In genomic region chr9:110997245-110997644, GRCm38 (mm10) we compare ENCODE assay signal across 9 mouse cellular contexts. TPM values are rescaled to one million over a fixed set of nuclear protein-coding genes. Genes with fewer than 3 reads are reported as not detected.
A peak's percentile ranks its signal among the peaks of the same experiment; 100 is the strongest.
DNase-seq lines count a peak whose midpoint lies in the region; ATAC-seq and TF ChIP-seq lines count a peak whose summit lies in the region.
"Had no signal": no experiment of that assay in that cellular context is flagged by ENCODE, and none has a peak within 500 bp of the region (broad histone marks: within the 10 kb centered on the region; RNA-seq: fewer than 3 reads in every experiment).

No protein-coding gene starts in this region.

- no peaks in the 10 kb centered on the region for H3K79me2 ChIP-seq in C2C12 (ENCODE audit: control insufficient read depth, insufficient read depth)

- no peaks in the 10 kb centered on the region for H3K36me3 ChIP-seq in C2C12 (ENCODE audit: control insufficient read depth, insufficient read depth)
- no peaks in the 10 kb centered on the region for H3K36me3 ChIP-seq in liver, embryonic 14.5 days (replicated peaks; ENCODE audit: control insufficient read depth, insufficient read depth, low read depth)
- H3K36me3 ChIP-seq: lung, embryonic 15.5 days had no signal

- no peaks in the 10 kb centered on the region for H3K79me3 ChIP-seq in C2C12 (ENCODE audit: low read depth)

- intact Hi-C loops in gastrocnemius, adult 2 months (cut with DNase I) = loop anchor here (1.0 to 5.0 kb wide), 2 partner anchors 75 to 165 kb away; no protein-coding TSS in a partner anchor

- no peak overlapping the region for H3K4me3 ChIP-seq in C2C12 (ENCODE audit: insufficient read depth, poor library complexity, severe bottlenecking)
- H3K4me3 ChIP-seq in gastrocnemius, adult 2 months = no peak overlapping the region
- H3K4me3 ChIP-seq in liver, embryonic 14.5 days (ENCODE audit: insufficient read depth in 1 of 2, low read depth in 2 of 2, low read length in 2 of 2) = no peak overlapping the region
- H3K4me3 ChIP-seq: lung, embryonic 15.5 days had no signal

- peak; percentile 82 for DNase-seq in MEL-GATA-1-ER (ENCODE audit: extremely low read depth, low read depth)
- peak; percentile 23 for DNase-seq in cerebellum, adult 11-12 months
- peak; percentile 83 for DNase-seq in gastrocnemius, adult 2 months
- peak; percentile 84 to 87 for DNase-seq in kidney, postnatal 25 days
- peak; percentile 67 to 71 (median 68) for DNase-seq in liver, embryonic 14.5 days (ENCODE audit: low read depth in 3 of 3, low spot score in 3 of 3)
- DNase-seq in retina, postnatal 1 day = peak; percentile 85
- DNase-seq in thymus, postnatal 4 days = peak; percentile 83

- H3ac ChIP-seq in C2C12 (ENCODE audit: control insufficient read depth, insufficient read length, low read depth) = no peak overlapping the region

- TF ChIP-seq CTCF in C2C12 (IDR thresholded peaks at IDR 0.05; ENCODE audit: control insufficient read depth, insufficient read depth, insufficient read length) = peak; percentile 88
- peak; percentile 99; the same call in 1 of the 2 replicates for TF ChIP-seq CTCF in gastrocnemius, adult 2 months (IDR thresholded peaks at IDR 0.05)
- peak; percentile 99 for TF ChIP-seq CTCF in liver, embryonic 14.5 days (IDR thresholded peaks at IDR 0.05; ENCODE audit: low read depth)

- ATAC-seq in liver, embryonic 14.5 days (ENCODE audit: insufficient read depth) = peak; percentile 22; the same call in 1 of the 2 replicates

- TF ChIP-seq EP300 in liver, embryonic 14.5 days (IDR thresholded peaks at IDR 0.05; ENCODE audit: low read depth) = no peak

- peaks cover 0 to 8% of the 10 kb centered on the region in 2 experiments; a peak in 3 of 4 replicates for H3K4me1 ChIP-seq in liver, embryonic 14.5 days (replicated peaks; ENCODE audit: control insufficient read depth in 2 of 2, insufficient read depth in 2 of 2, low read length in 1 of 2)

- H3K4me2 ChIP-seq in liver, embryonic 14.5 days (ENCODE audit: low read depth) = no peak overlapping the region
- H3K4me2 ChIP-seq: lung, embryonic 15.5 days had no signal

- no peaks in the 10 kb centered on the region for H3K9me3 ChIP-seq in liver, embryonic 14.5 days (ENCODE audit: control insufficient read depth, low read length)
- H3K9me3 ChIP-seq: lung, embryonic 15.5 days had no signal

- no peak overlapping the region for H3K9ac ChIP-seq in liver, embryonic 14.5 days (replicated peaks)
- H3K9ac ChIP-seq: lung, embryonic 15.5 days had no signal

- WGBS in liver, embryonic 14.5 days (ENCODE audit: insufficient replicate concordance) = 0% methylated on average over 5 of the region's 5 CpGs

- peak overlapping the region; percentile 57; the same call in 1 of the 2 replicates for H3K27ac ChIP-seq in gastrocnemius, adult 2 months
- H3K27ac ChIP-seq in liver, embryonic 14.5 days = no peak overlapping the region
- H3K27ac ChIP-seq: lung, embryonic 15.5 days had no signal

- no peaks in the 10 kb centered on the region for H3K27me3 ChIP-seq in C2C12 (ENCODE audit: control insufficient read depth, insufficient read depth, insufficient read length)
- H3K27me3 ChIP-seq in liver, embryonic 14.5 days (ENCODE audit: control insufficient read depth, insufficient read depth, low read length) = no peaks in the 10 kb centered on the region
- H3K27me3 ChIP-seq: lung, embryonic 15.5 days had no signal

TF ChIP-seq in C2C12, 6 proteins besides CTCF, POLR2A, EP300 and RAD21:
- TF ChIP-seq MYOD1 (IDR thresholded peaks at IDR 0.05; ENCODE audit: control insufficient read depth, insufficient read length, low read depth) (no peak), MAX (IDR thresholded peaks at IDR 0.05) (peak; percentile 51), CEBPB (IDR thresholded peaks at IDR 0.05; ENCODE audit: low read depth) (no peak), FOSL1 (IDR thresholded peaks at IDR 0.05; ENCODE audit: insufficient read depth, low read length, poor library complexity, severe bottlenecking) (no peak), USF1 (IDR thresholded peaks at IDR 0.05; ENCODE audit: low read depth) (no peak), MYOG (IDR thresholded peaks at IDR 0.05; ENCODE audit: control insufficient read depth, extremely low read depth, insufficient read length) (no peak)
TF ChIP-seq in C2C12: peak in this region for 1.

RNA-seq across cellular contexts. Expression of gene Rtp3, which starts 6.9 kb away (rescaled TPM):
- polyA plus RNA-seq in C2C12 (2012; fragmentation: generic; extraction: Trizol) = not detected
- total RNA-seq in gastrocnemius, adult 2 months (2021) = 1 to 10 TPM; 1.1 to 1.2 TPM
- 26.0 and 34.3 TPM in 2 replicates for polyA plus RNA-seq in liver, embryonic 14.5 days (2012; rRNA removed)
- 15.6 and 21.7 TPM in 2 replicates for polyA plus RNA-seq in liver, embryonic 14.5 days (2014; fragmentation: Nextera tagmentation; extraction: Ambion mirVana)

RNA-seq across cellular contexts. Expression of gene Ltf, which starts 21.8 kb away (rescaled TPM):
- polyA plus RNA-seq in C2C12 (2012; fragmentation: generic; extraction: Trizol) = not detected
- total RNA-seq in gastrocnemius, adult 2 months (2021) = not detected
- 4.9 and 7.4 TPM in 2 replicates for polyA plus RNA-seq in liver, embryonic 14.5 days (2012; rRNA removed)
- polyA plus RNA-seq in liver, embryonic 14.5 days (2014; fragmentation: Nextera tagmentation; extraction: Ambion mirVana) = 24.5 and 29.8 TPM in 2 replicates

RNA-seq across cellular contexts. Expression of gene Lrrc2, which starts 45.9 kb away (rescaled TPM):
- 0.01 TPM for polyA plus RNA-seq in C2C12 (2012; fragmentation: generic; extraction: Trizol)
- total RNA-seq in gastrocnemius, adult 2 months (2021) = 10 to 100 TPM; 75.0 to 80.8 TPM
- polyA plus RNA-seq in liver, embryonic 14.5 days (2012; rRNA removed) = 0.02 and 0.09 TPM in 2 replicates
- polyA plus RNA-seq in liver, embryonic 14.5 days (2014; fragmentation: Nextera tagmentation; extraction: Ambion mirVana) = 0.10 and 0.29 TPM in 2 replicates

RNA-seq across cellular contexts. Expression of gene Tdgf1, which starts 51.3 kb away (rescaled TPM):
- not detected for polyA plus RNA-seq in C2C12 (2012; fragmentation: generic; extraction: Trizol)
- not detected for total RNA-seq in gastrocnemius, adult 2 months (2021)
- not detected in 2 replicates for polyA plus RNA-seq in liver, embryonic 14.5 days (2012; rRNA removed)
- not detected in 2 replicates for polyA plus RNA-seq in liver, embryonic 14.5 days (2014; fragmentation: Nextera tagmentation; extraction: Ambion mirVana)
- polyA plus RNA-seq: lung, embryonic 15.5 days had no signal

Comparison
In these comparisons a context has a peak if more than half of its experiments do, and no peak if none do; other contexts are left out.
1. DNase-seq: peak in every context shown above with its lines; median percentile 86 in kidney, postnatal 25 days; 85 in retina, postnatal 1 day; 83 in gastrocnemius, adult 2 months; 83 in thymus, postnatal 4 days; 82 in MEL-GATA-1-ER; 68 in liver, embryonic 14.5 days; 23 in cerebellum, adult 11-12 months.
2. RNA of gene Rtp3, which starts 6.9 kb away (polyA plus RNA-seq): 15.6 to 34.3 TPM in liver, embryonic 14.5 days; not detected in C2C12 (single experiment); every median in the first group is over 10 times any median in the second.
3. Peak in every context shown above with its lines, with median percentiles within 50 percentile points of each other: CTCF ChIP-seq.